Mouse (Mus musculus) intestine, embryonic 14.5 days (tissue): ENCODE data around the gene Svep1. TPM values are rescaled to one million over a fixed set of nuclear protein-coding genes. Genes with fewer than 3 reads are reported as not detected.
A peak's percentile ranks its signal among the peaks of the same experiment; 100 is the strongest.

ENCODE experiments used
- ATAC-seq: fragments of 200-750 bp; cut with Nextera tagmentation; replicated peaks from 2 replicates; pipeline ENCODE4 v1.8.0; 2017; ENCODE audit warnings: low read depth, moderate number of reproducible peaks, moderate TSS enrichment, moderate library complexity; ENCODE audit not compliant: low FRiP score, low TSS enrichment
- DNase-seq: peaks from one replicate; pipeline ENCODE4 v3.0.0-alpha.2; 2018; ENCODE audit warnings: low spot score
- H3K27ac ChIP-seq: fragments of 300-500 bp; sonication (generic); 2 replicates; pipeline ENCODE4 v1.5.1; 2014; ENCODE audit warnings: low read depth, mild to moderate bottlenecking, control low read depth
- H3K27me3 ChIP-seq: fragments of 300-500 bp; sonication (generic); replicated peaks from 2 replicates; pipeline ENCODE4 v1.6.1; 2014; ENCODE audit warnings: low read length, control low read depth; ENCODE audit not compliant: control insufficient read depth, insufficient read depth
- H3K36me3 ChIP-seq: fragments of 300-500 bp; sonication (generic); 2 replicates; pipeline ENCODE4 v1.6.1; 2014; ENCODE audit warnings: low read length, control low read depth; ENCODE audit not compliant: control insufficient read depth, insufficient read depth
- H3K4me1 ChIP-seq: fragments of 300-500 bp; sonication (generic); replicated peaks from 2 replicates; pipeline ENCODE4 v1.6.1; 2014; ENCODE audit warnings: low read length, control low read depth, mixed read lengths; ENCODE audit not compliant: control insufficient read depth, insufficient read depth
- H3K4me2 ChIP-seq: fragments of 300-500 bp; sonication (generic); 2 replicates; pipeline ENCODE4 v1.6.1; 2014; ENCODE audit warnings: low read length
- H3K4me3 ChIP-seq: fragments of 300-500 bp; sonication (generic); 2 replicates; pipeline ENCODE4 v1.5.1; 2014; ENCODE audit warnings: low read depth, low read length, control low read depth, mixed read lengths
- H3K9ac ChIP-seq: fragments of 300-500 bp; sonication (generic); 2 replicates; pipeline ENCODE4 v1.6.1; 2014; ENCODE audit warnings: mild to moderate bottlenecking, low read length
- H3K9me3 ChIP-seq: fragments of 300-500 bp; sonication (generic); 2 replicates; pipeline ENCODE4 v1.6.1; 2016; ENCODE audit warnings: low read length, control low read depth; ENCODE audit not compliant: control insufficient read depth
- WGBS: fragments of 180-500 bp; shearing (Covaris S2); extraction: QIAGEN DNeasy Blood & Tissue Kit; methylation state at CpG from one replicate; pipeline ENCODE4 v1.1.7; 2014; 5-methylcytosine and 5-hydroxymethylcytosine counted together
- polyA plus RNA-seq: library from polyadenylated mRNA; unstranded; fragments of >200 nt; fragmentation: Nextera tagmentation; extraction: Ambion mirVana; gene quantifications from 2 replicates; pipeline ENCODE4 v1.2.1, GENCODE M21; 2014

Svep1 gene
- polyA plus RNA-seq = 9.5 and 10.4 TPM in 2 replicates

- peak within 1 kb of the TSS; percentile 71 for H3K27ac ChIP-seq
- under 1% methylated on average over 46 of the region's 47 CpGs for WGBS
- peak; percentile 79 for ATAC-seq
These were observed at the start of gene Svep1 for GRCm38 (mm10) chr4:58206115-58206945. Svep1 (minus strand) TSS chr4:58206859.

GRCm38 (mm10) chr4:58253410-58253809 lies 46.8 kb upstream of the Svep1 start:
- Histone ChIP-seq H3K4me3 (no peak overlapping the region), H3K9me3 (no peaks in the 10 kb centered on the region), H3K9ac (no peak overlapping the region), H3K4me1 (no peaks in the 10 kb centered on the region), H3K27ac (no peak overlapping the region), H3K4me2 (no peak overlapping the region), H3K36me3 (no peaks in the 10 kb centered on the region), H3K27me3 (no peaks in the 10 kb centered on the region)
- ATAC-seq = no peak
- no peak for DNase-seq
- 31% methylated on average over 5 of the region's 5 CpGs for WGBS

More at GRCm38 (mm10) chr4:58206115-58206945, at the start of gene Svep1:
- peak; percentile 86 for DNase-seq
- Histone ChIP-seq H3K9me3 (no peaks in the 10 kb centered on the region), H3K4me1 (peaks cover 3% of the 10 kb centered on the region; the same call in 1 of the 2 replicates), H3K27me3 (0 out of 2 replicates have a peak, but pooled peaks cover 5% of the 10 kb centered on the region), H3K9ac (peak within 1 kb of the TSS; percentile 70), H3K36me3 (no peaks in the 10 kb centered on the region), H3K4me3 (peak within 1 kb of the TSS; percentile 58), H3K4me2 (peak within 1 kb of the TSS; percentile 79)

- 92% methylated on average over 3 of the region's 3 CpGs for WGBS
- Histone ChIP-seq H3K9me3 (no peaks in the 10 kb centered on the region), H3K27ac (no peak overlapping the region), H3K4me2 (no peak overlapping the region), H3K4me3 (no peak overlapping the region), H3K4me1 (no peaks in the 10 kb centered on the region), H3K9ac (no peak overlapping the region), H3K36me3 (no peaks in the 10 kb centered on the region), H3K27me3 (no peaks in the 10 kb centered on the region)
- ATAC-seq (no peak), DNase-seq (no peak)
These were observed 45.7 kb upstream of the Svep1 start for GRCm38 (mm10) chr4:58252381-58252780.

- H3K36me3 ChIP-seq = no peaks in the 10 kb centered on the region
- H3K27me3 ChIP-seq = no peaks in the 10 kb centered on the region
- H3K4me1 ChIP-seq = no peaks in the 10 kb centered on the region
- 56% methylated on average over 1 of the region's 1 CpGs for WGBS
- H3K27ac ChIP-seq = peak overlapping the region; percentile 30
- no peak for DNase-seq
- no peak overlapping the region for H3K9ac ChIP-seq
- no peaks in the 10 kb centered on the region for H3K9me3 ChIP-seq
- ATAC-seq = no peak
- no peak overlapping the region for H3K4me3 ChIP-seq
- H3K4me2 ChIP-seq = no peak overlapping the region
These were observed 38.9 kb upstream of the Svep1 start for GRCm38 (mm10) chr4:58245544-58245943.

GRCm38 (mm10) chr4:58240416-58240815 lies 33.8 kb upstream of the Svep1 start:
- no peak overlapping the region for H3K27ac ChIP-seq
- no peak for ATAC-seq

GRCm38 (mm10) chr4:58235828-58236227 lies 29.2 kb upstream of the Svep1 start:
- no peak overlapping the region for H3K9ac ChIP-seq
- no peak overlapping the region for H3K27ac ChIP-seq
- 40% methylated on average over 6 of the region's 6 CpGs for WGBS
- no peak for DNase-seq
- H3K36me3 ChIP-seq = no peaks in the 10 kb centered on the region
- no peak overlapping the region for H3K4me2 ChIP-seq
- H3K4me1 ChIP-seq = no peaks in the 10 kb centered on the region
- H3K27me3 ChIP-seq = no peaks in the 10 kb centered on the region
- H3K4me3 ChIP-seq = no peak overlapping the region
- ATAC-seq = no peak
- no peaks in the 10 kb centered on the region for H3K9me3 ChIP-seq

More at GRCm38 (mm10) chr4:58240416-58240815, 33.8 kb upstream of the Svep1 start:
- no peak overlapping the region for H3K4me3 ChIP-seq
- no peaks in the 10 kb centered on the region for H3K36me3 ChIP-seq
- 75% methylated on average over 7 of the region's 7 CpGs for WGBS
- no peak for DNase-seq
- H3K9ac ChIP-seq = no peak overlapping the region
- H3K9me3 ChIP-seq = no peaks in the 10 kb centered on the region
- no peaks in the 10 kb centered on the region for H3K27me3 ChIP-seq
- H3K4me2 ChIP-seq = no peak overlapping the region
- H3K4me1 ChIP-seq = no peaks in the 10 kb centered on the region

GRCm38 (mm10) chr4:58223499-58223898 lies 16.8 kb upstream of the Svep1 start:
- Histone ChIP-seq H3K4me1 (no peaks in the 10 kb centered on the region), H3K4me2 (no peak overlapping the region), H3K4me3 (no peak overlapping the region), H3K9ac (no peak overlapping the region), H3K9me3 (no peaks in the 10 kb centered on the region), H3K36me3 (no peaks in the 10 kb centered on the region), H3K27me3 (no peaks in the 10 kb centered on the region), H3K27ac (no peak overlapping the region)
- DNase-seq (no peak), ATAC-seq (no peak)
- 84% methylated on average over 2 of the region's 2 CpGs for WGBS

- ATAC-seq (no peak), DNase-seq (no peak)
- Histone ChIP-seq H3K4me3 (no peak overlapping the region), H3K9me3 (no peaks in the 10 kb centered on the region), H3K4me1 (no peaks in the 10 kb centered on the region), H3K27me3 (0 out of 2 replicates have a peak, but pooled peaks cover 3% of the 10 kb centered on the region), H3K27ac (no peak overlapping the region), H3K9ac (no peak overlapping the region), H3K4me2 (no peak overlapping the region), H3K36me3 (no peaks in the 10 kb centered on the region)
- WGBS = 61% methylated on average over 6 of the region's 6 CpGs
These were observed 4.7 kb upstream of the Svep1 start for GRCm38 (mm10) chr4:58211374-58211773.
